Mouse (Mus musculus): Measurements from ENCODE around the gene Gm13083. TPM values are rescaled to one million over a fixed set of nuclear protein-coding genes. Genes with fewer than 3 reads are reported as not detected.

Gene Gm13083
- total RNA-seq (2023): not detected

DNA sequence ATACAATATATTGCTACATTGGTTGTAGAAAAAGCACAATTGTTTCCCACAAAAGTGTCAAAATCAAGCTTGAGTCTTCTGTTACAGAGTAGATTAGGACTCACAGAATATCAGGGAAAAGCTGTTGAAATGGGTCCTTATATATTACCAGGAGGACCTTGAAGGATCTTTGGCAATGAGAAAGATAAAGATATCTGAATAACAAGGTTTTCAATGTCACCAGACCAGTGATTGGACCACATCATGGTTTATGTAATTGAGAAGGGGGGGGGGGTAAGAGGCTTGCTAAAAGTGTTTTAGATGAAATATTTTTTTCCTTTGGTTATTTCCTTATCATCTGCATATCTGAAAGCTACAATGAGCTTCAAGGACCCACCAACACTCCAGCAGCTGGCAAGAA, at the start of gene Gm13083:
Gm13083 (plus strand) TSS at position 301 of the 400 bp plus-strand sequence.

DNA sequence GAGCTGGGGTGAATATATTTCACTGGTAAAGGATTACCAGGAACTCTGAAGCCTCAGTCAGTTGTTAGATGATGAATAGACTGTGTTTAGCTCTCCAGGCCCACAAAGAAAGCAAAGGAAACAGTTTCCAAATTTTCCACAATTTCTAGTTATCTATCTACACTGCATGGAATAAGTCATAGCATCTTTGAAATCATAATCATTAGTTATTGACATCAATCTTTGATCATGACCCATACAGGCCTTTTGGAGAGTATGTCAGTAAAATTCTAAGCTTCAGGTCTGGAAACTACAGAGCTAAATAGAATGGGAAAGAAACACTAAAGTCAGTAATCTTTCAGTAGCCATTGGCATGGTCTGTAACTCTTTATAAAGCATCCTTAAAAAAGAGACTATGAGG, 42.3 kb downstream of the Gm13083 start, which contains the start of gene Gm13088:
Gm13088 (minus strand) TSS at position 101 of the 400 bp plus-strand sequence.

Other genes starting within 250 kb of the Gm13083 start
- gene Pramel1, start 220.6 kb upstream of the Gm13083 start, total RNA-seq (2023): not detected
- 10 to 100 TPM; 52.8 to 60.6 TPM for gene Pramef8, start 202.6 kb upstream of the Gm13083 start, total RNA-seq (2023)
- gene Oog4, start 164.7 kb upstream of the Gm13083 start, total RNA-seq (2023): not detected
- not detected for gene Gm13043, start 103.7 kb upstream of the Gm13083 start, total RNA-seq (2023)
- not detected for gene Gm13040, start 79.0 kb upstream of the Gm13083 start, total RNA-seq (2023)
- not detected for gene BC080695, start 63.3 kb upstream of the Gm13083 start, total RNA-seq (2023)
- gene Gm13057, start 63.3 kb upstream of the Gm13083 start, total RNA-seq (2023): not detected
- not detected for gene Gm13088, start 42.2 kb downstream of the Gm13083 start, total RNA-seq (2023)
- not detected for gene Gm13089, start 87.7 kb downstream of the Gm13083 start, total RNA-seq (2023)
- gene Gm13078, start 104.5 kb downstream of the Gm13083 start, total RNA-seq (2023): not detected
- gene Gm13023, start 174.3 kb downstream of the Gm13083 start, total RNA-seq (2023): not detected
- gene Gm13084, start 201.1 kb downstream of the Gm13083 start, total RNA-seq (2023): not detected
- gene Gm13103, start 231.5 kb downstream of the Gm13083 start, total RNA-seq (2023): not detected